Mouse (Mus musculus): ENCODE data around the gene Sgk1.

Sgk1 gene

GRCm38 (mm10) chr10:21914751-21915150, 32.8 kb downstream of the Sgk1 start:
- in situ Hi-C loops (cut with MboI; ENCODE audit: unreplicated experiment in 2 of 2), result no loop called here

- in situ Hi-C loops (cut with MboI; ENCODE audit: unreplicated experiment in 2 of 2), result no loop called here
These were observed 34.5 kb downstream of the Sgk1 start for GRCm38 (mm10) chr10:21916301-21917071.

DNA sequence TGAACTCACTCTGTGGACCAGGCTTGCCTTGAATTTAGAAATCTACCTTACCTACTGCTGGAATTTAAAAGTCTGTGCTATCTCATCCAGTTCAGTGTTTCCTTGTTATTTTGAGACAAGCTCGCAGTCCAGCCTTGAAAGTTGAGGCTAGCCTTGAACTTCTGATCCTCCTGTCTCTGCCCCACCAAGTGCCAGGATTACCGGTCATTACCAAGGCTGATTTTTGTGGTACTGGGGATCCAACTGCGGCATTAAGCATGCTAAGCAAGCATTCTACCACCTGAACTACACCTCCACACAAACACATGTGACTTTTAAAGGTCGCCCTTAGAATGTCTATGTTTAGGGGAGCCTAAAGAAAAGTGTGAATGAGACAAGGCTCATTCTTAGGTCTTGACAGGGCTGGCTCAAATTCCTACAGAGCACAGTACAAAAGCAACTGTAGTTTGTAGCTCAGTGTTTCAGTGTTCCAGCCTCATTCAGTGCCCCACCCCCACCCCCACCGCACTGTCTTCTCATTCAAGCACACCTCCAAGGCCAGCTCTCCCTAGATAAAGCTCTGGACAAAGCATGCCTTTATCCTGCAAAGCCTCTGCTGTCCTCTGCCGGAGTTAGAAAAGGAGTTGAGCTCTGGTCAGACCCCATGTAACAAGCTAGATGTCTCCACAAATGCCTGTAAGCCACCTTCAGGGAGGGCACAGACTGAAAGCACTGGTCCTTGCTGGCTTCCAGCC, 36.2 kb downstream of the Sgk1 start:
- in situ Hi-C loops (cut with MboI; ENCODE audit: unreplicated experiment in 2 of 2), result no loop called here

DNA sequence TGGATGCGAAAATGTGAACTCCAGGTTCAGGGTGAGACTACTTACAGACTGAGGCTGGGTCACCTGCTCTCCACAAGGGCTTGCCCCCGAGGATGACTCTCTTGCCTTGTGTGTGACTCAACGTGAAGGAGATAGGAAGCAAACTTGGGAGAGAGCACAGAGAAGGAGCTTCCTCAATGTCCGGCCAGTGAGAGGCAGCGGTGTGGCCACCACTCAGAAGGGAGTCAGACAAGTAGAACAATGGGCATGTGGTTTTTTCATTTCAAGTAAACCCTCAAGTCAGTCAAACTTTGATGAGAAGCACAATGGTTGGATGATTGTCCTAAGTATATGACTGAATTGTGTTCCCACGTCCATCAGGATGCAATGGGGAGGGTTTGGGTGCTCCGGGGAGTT, 36.8 kb downstream of the Sgk1 start:
- in situ Hi-C loops (cut with MboI; ENCODE audit: unreplicated experiment in 2 of 2), result no loop called here

- in situ Hi-C loops (cut with MboI; ENCODE audit: unreplicated experiment in 2 of 2), result no loop called here
These were observed 38.6 kb downstream of the Sgk1 start for GRCm38 (mm10) chr10:21920611-21921010.

GRCm38 (mm10) chr10:21922716-21923350, 40.8 kb downstream of the Sgk1 start:
- in situ Hi-C loops (cut with MboI; ENCODE audit: unreplicated experiment in 2 of 2), result no loop called here

- in situ Hi-C loops (cut with MboI; ENCODE audit: unreplicated experiment in 2 of 2), result no loop called here
These were observed 41.5 kb downstream of the Sgk1 start for GRCm38 (mm10) chr10:21923495-21923952.

DNA sequence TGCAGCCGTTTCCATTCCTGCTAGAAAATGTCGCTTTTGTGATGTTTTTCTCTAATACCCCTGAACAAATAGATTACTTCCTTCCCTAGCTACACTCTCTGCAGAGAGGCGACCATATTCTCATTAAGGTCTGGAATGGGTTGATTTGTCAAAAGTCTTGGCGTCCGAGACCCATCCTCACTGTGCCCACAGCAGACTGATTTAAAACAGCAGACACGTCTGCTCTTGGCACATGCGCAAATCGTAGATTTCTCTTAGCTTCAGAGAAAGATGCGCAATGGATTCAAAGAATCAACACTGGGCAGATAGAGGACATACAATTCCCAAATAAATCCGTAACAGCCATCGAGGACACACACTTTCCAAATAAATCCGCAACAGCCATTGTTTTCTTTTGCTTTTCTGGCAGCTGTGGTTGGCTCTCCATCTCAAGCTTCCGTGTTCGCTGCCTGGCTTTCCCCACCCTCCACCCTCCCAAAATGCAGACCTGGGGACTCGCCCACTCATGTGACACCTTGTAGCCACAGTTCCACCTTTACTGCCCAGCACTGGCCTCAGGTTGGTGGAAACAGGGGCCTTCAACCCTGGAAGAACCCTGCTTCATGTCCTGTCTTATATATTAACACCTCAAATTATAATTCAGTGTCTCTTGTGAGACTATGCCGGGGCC, 42.2 kb downstream of the Sgk1 start:
- in situ Hi-C loops (cut with MboI; ENCODE audit: unreplicated experiment in 2 of 2), result no loop called here

GRCm38 (mm10) chr10:21926941-21927340, 45.0 kb downstream of the Sgk1 start:
- in situ Hi-C loops (cut with MboI; ENCODE audit: unreplicated experiment in 2 of 2), result no loop called here

GRCm38 (mm10) chr10:21930781-21931380, 48.9 kb downstream of the Sgk1 start:
- in situ Hi-C loops (cut with MboI; ENCODE audit: unreplicated experiment in 2 of 2), result no loop called here

DNA sequence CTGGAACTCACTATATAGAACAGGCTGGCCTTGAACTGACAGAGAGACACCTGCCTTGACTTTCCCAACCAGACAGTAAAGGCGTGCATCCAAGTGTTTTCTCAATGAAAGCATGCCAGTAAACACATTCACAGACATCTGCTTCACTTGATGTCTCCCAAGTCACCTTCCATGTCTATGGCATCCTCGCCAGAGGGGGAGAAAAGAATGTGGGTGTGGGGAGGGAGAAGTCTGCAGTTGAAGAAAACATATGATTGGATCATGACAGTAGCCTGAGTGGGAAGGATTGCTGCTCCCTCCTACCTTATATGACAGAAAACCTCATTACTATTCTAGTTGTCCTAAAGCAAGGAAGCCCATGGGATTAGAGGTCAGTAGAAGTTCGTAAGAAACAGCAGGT, 50.8 kb downstream of the Sgk1 start:
- in situ Hi-C loops (cut with MboI; ENCODE audit: unreplicated experiment in 2 of 2), result no loop called here

GRCm38 (mm10) chr10:21934826-21935225, 52.8 kb downstream of the Sgk1 start:
- in situ Hi-C loops (cut with MboI; ENCODE audit: unreplicated experiment in 2 of 2), result no loop called here

GRCm38 (mm10) chr10:21936513-21937221, 54.7 kb downstream of the Sgk1 start:
- in situ Hi-C loops (cut with MboI; ENCODE audit: unreplicated experiment in 2 of 2), result no loop called here

- in situ Hi-C loops (cut with MboI; ENCODE audit: unreplicated experiment in 2 of 2), result no loop called here
These were observed 55.2 kb downstream of the Sgk1 start for GRCm38 (mm10) chr10:21937222-21937605.

DNA sequence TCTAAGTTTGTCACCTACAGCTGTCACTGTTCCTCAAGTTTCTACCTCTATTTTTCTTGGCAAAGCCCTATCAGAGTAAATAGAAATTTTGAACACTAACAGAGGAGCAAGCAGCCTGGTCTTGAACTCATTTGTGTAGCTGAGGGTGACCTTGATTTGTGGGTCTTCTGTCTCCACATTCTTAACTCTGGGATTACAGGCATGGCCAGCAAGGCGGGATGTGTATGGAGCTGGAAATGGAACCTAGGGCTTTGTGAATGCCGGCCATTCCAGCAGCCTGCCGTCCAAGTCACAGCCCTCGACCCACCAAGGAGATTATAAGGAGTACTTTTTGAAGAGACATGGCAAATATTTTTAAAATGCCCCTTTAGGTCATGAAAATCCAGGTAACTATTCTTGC, 56.2 kb downstream of the Sgk1 start:
- in situ Hi-C loops (cut with MboI; ENCODE audit: unreplicated experiment in 2 of 2), result no loop called here

DNA sequence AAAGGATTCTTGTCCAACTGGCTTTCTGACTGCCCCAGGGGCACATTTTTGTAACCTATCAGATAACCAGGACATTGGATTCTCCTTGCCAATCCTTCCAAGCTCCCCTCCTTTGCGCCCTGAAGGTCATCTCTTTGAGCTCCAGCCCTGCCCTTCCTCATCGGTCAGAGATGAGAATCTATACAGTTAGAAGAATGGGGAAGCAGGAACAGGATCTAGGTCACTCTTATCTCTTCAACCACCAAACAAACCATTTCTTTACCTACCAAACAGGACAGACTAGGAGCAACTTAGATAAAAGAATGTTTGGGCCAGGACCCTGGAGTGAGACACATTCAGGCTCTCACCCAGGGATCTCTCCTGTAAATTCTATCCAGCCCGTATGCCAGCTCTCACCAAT, 59.3 kb downstream of the Sgk1 start:
- in situ Hi-C loops (cut with MboI; ENCODE audit: unreplicated experiment in 2 of 2), result no loop called here

GRCm38 (mm10) chr10:21943145-21943700, 61.2 kb downstream of the Sgk1 start:
- in situ Hi-C loops (cut with MboI; ENCODE audit: unreplicated experiment in 2 of 2), result no loop called here

DNA sequence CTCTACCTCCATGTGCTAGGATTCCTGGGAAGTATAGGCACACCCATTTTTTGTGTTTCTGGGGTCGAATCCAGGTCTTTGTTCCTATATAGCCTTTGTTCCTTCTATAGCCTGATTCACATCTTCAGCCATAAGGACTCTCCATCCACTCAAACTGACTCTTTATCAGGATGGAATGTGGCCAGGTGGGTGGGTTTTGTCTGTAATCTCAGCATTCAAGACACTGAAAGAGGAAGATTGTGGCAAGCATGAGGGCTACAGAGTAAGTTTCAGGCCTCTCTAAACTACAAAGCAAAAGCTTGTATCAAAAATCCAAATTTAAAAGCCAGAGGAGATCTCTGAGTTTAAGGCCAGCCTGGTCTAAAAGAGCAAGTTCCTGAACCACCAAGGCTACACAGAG, 63.2 kb downstream of the Sgk1 start:
- in situ Hi-C loops (cut with MboI; ENCODE audit: unreplicated experiment in 2 of 2), result no loop called here

GRCm38 (mm10) chr10:21946751-21947351, 64.9 kb downstream of the Sgk1 start:
- in situ Hi-C loops (cut with MboI; ENCODE audit: unreplicated experiment in 2 of 2), result no loop called here
